Mouse (Mus musculus) lung, embryonic 14.5 days (tissue): ENCODE measurements around the gene Aar2. TPM values are rescaled to one million over a fixed set of nuclear protein-coding genes. Genes with fewer than 3 reads are reported as not detected.
A peak's percentile ranks its signal among the peaks of the same experiment; 100 is the strongest.
"Not testable (repeated sequence)": the region's sequence is repeated elsewhere in the genome, so short reads cannot be mapped to it uniquely, and the experiment has no call there.

ENCODE experiments used
- ATAC-seq: fragments of 200-750 bp; cut with Nextera tagmentation; 2 replicates; pipeline ENCODE4 v1.8.0; 2017; ENCODE audit warnings: mild to moderate bottlenecking, moderate TSS enrichment, moderate library complexity; ENCODE audit not compliant: insufficient read depth
- DNase-seq: peaks from one replicate; pipeline ENCODE4 v3.0.0-alpha.2; 2015
- H3K27ac ChIP-seq: fragments of 300-500 bp; sonication (generic); 2 replicates; pipeline ENCODE4 v1.5.1; 2014; ENCODE audit warnings: low read depth, mild to moderate bottlenecking, moderate library complexity
- H3K27me3 ChIP-seq: fragments of 300-500 bp; sonication (generic); 2 replicates; pipeline ENCODE4 v1.6.1; 2014; ENCODE audit warnings: low read length, control low read depth; ENCODE audit not compliant: insufficient read depth
- H3K36me3 ChIP-seq: fragments of 300-500 bp; sonication (generic); 2 replicates; pipeline ENCODE4 v1.6.1; 2014; ENCODE audit warnings: control low read depth; ENCODE audit not compliant: insufficient read depth
- H3K4me1 ChIP-seq: fragments of 300-500 bp; sonication (generic); 2 replicates; pipeline ENCODE4 v1.6.1; 2014; ENCODE audit warnings: antibody characterized with exemption, control low read depth; ENCODE audit not compliant: insufficient read depth
- H3K4me2 ChIP-seq: fragments of 300-500 bp; sonication (generic); 2 replicates; pipeline ENCODE4 v1.6.1; 2014; ENCODE audit warnings: mild to moderate bottlenecking
- H3K4me3 ChIP-seq: fragments of 300-500 bp; sonication (generic); 2 replicates; pipeline ENCODE4 v1.5.1; 2014; ENCODE audit warnings: low read depth, low read length
- H3K9ac ChIP-seq: fragments of 300-500 bp; sonication (generic); 2 replicates; pipeline ENCODE4 v1.6.1; 2014
- H3K9me3 ChIP-seq: fragments of 300-500 bp; sonication (generic); 2 replicates; pipeline ENCODE4 v1.6.1; 2016; ENCODE audit warnings: low read depth, low read length, control low read depth
- CTCF ChIP-seq: IDR thresholded peaks from 2 replicates; pipeline ENCODE4 v1.5.1; 2016; ENCODE audit warnings: antibody characterized with exemption, low read depth
- WGBS: fragments of 180-500 bp; shearing (Covaris S2); extraction: QIAGEN DNeasy Blood & Tissue Kit; methylation state at CpG from one replicate; pipeline ENCODE4 v1.1.7; 2014; 5-methylcytosine and 5-hydroxymethylcytosine counted together
- polyA plus RNA-seq: library from polyadenylated mRNA; unstranded; fragments of >200 nt; fragmentation: Nextera tagmentation; extraction: Ambion mirVana; gene quantifications from 2 replicates; pipeline ENCODE4 v1.2.1, GENCODE M21; 2014

Aar2 gene
- polyA plus RNA-seq, 1 experiment from 2014 or later: 39.0 TPM

GRCm38 (mm10) chr2:156515565-156516185, 31.7 kb upstream of the Aar2 start:
- no peaks in the 10 kb centered on the region for H3K9me3 ChIP-seq
- peak; percentile 95 for TF ChIP-seq CTCF
- H3K4me2 ChIP-seq: no peak overlapping the region
- H3K27ac ChIP-seq: no peak overlapping the region
- no peak overlapping the region for H3K9ac ChIP-seq
- DNase-seq (peak; percentile 87), ATAC-seq (peak; percentile 49; the same call in 1 of the 2 replicates)
- H3K36me3 ChIP-seq: peaks cover 16% of the 10 kb centered on the region; the same call in 1 of the 2 replicates
- H3K4me3 ChIP-seq: no peak overlapping the region
- no peaks in the 10 kb centered on the region for H3K4me1 ChIP-seq
- 20% methylated on average over 7 of the region's 7 CpGs for WGBS
- no peaks in the 10 kb centered on the region for H3K27me3 ChIP-seq

DNA sequence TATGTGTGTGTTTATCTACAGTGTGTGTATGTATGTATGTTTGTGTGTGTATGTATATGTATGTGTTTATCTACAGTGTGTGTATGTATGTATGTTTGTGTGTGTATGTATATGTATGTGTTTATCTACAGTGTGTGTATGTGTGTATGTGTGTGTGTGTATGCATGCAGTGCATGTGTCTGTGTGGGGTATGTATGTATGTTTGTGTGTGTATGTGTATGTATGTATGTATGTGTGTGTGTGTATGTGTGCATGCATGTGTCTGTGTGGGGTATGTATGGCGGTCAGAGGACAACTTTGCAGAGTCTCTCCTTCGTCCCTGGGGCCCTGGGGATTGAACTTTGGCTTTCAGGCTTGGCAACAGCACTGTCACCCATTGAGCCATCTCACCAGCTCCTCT, 30.7 kb upstream of the Aar2 start:
- not testable (repeated sequence) for H3K27ac ChIP-seq, H3K4me3 ChIP-seq, H3K27me3 ChIP-seq, DNase-seq, H3K4me1 ChIP-seq, H3K9me3 ChIP-seq, H3K4me2 ChIP-seq, H3K9ac ChIP-seq
- ATAC-seq: peak; percentile 80
- H3K36me3 ChIP-seq: peaks cover 16% of the 10 kb centered on the region; the same call in 1 of the 2 replicates
- 70% methylated on average over 2 of the region's 2 CpGs for WGBS

GRCm38 (mm10) chr2:156518306-156518705, 29.1 kb upstream of the Aar2 start:
- H3K4me1 ChIP-seq: no peaks in the 10 kb centered on the region
- TF ChIP-seq CTCF: no peak
- no peak for ATAC-seq
- H3K27me3 ChIP-seq: no peaks in the 10 kb centered on the region
- H3K27ac ChIP-seq: no peak overlapping the region
- H3K9ac ChIP-seq: no peak overlapping the region
- H3K4me3 ChIP-seq: no peak overlapping the region
- 69% methylated on average over 6 of the region's 6 CpGs for WGBS
- peaks cover 26% of the 10 kb centered on the region; the same call in 1 of the 2 replicates for H3K36me3 ChIP-seq
- no peak overlapping the region for H3K4me2 ChIP-seq
- no peaks in the 10 kb centered on the region for H3K9me3 ChIP-seq
- no peak for DNase-seq

DNA sequence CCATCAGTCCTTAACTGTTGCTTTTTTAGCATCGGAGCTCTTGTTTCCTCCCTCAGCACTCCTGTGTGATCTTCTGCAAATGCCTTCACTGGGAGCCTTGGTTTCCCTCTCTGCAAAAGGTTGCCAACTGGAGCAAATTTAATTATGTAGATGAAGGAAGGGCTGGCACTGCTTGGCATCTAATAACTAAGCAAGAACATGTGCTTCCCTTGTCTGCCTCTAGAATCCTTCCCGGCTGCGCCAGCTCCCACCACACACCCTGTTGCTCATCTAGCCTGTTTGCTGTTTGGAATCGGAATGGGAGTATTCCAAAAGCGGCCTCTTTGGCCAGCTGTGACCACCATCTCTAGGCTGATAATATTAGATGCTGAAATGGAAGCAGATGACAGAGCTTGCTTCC, 27.8 kb upstream of the Aar2 start:
- no peak overlapping the region for H3K4me2 ChIP-seq
- no peaks in the 10 kb centered on the region for H3K4me1 ChIP-seq
- DNase-seq (no peak), ATAC-seq (no peak)
- no peak overlapping the region for H3K4me3 ChIP-seq
- no peaks in the 10 kb centered on the region for H3K27me3 ChIP-seq
- no peak overlapping the region for H3K27ac ChIP-seq
- no peak for TF ChIP-seq CTCF
- H3K9ac ChIP-seq: no peak overlapping the region
- WGBS: 85% methylated on average over 5 of the region's 5 CpGs
- H3K36me3 ChIP-seq: peaks cover 21% of the 10 kb centered on the region; the same call in 1 of the 2 replicates
- no peaks in the 10 kb centered on the region for H3K9me3 ChIP-seq

DNA sequence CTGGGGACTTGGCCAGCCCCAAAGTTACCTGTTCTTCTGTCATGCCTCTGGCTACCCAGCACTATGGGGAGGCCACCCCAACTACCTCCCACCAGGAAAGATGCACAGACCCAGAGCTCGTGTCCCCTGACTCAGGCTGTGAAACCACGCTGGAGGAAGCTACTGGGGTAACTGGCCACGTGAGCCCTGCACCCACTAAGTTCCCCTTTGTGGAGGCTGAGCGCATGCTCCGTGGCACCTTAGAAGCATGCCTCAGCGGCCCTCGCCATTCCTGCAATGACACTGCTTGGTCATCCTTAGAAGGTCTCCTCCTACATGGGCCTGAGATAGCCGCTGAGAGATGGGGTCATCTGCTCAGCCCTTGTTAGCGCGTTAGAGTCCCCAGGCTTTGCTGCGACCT, 24.4 kb upstream of the Aar2 start:
- DNase-seq (no peak), ATAC-seq (no peak)
- 86% methylated on average over 11 of the region's 11 CpGs for WGBS
- H3K4me1 ChIP-seq: no peaks in the 10 kb centered on the region
- no peak overlapping the region for H3K4me2 ChIP-seq
- peaks cover 21% of the 10 kb centered on the region; the same call in 1 of the 2 replicates for H3K36me3 ChIP-seq
- no peaks in the 10 kb centered on the region for H3K27me3 ChIP-seq
- H3K9me3 ChIP-seq: no peaks in the 10 kb centered on the region
- H3K27ac ChIP-seq: no peak overlapping the region
- no peak for TF ChIP-seq CTCF
- no peak overlapping the region for H3K4me3 ChIP-seq
- H3K9ac ChIP-seq: no peak overlapping the region

DNA sequence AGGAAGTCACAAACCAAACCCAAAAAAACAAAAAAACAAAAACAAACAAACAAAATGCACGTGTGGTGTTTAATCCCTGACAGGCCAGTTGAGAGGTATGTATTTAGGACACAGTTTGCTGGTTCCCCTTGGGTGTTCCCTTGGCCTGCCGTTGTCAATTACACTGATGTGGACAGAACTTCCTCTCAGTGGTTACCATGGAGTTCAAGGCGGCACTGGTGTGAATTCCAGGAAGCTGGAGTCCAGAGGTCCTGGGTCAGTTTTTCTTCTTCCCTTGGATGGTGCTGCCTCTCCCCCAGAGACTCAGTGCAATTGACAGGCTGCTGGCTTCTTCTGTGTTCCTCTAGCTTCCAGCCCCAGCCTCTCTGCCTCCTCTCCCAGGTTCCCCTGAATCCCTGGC, 23.3 kb upstream of the Aar2 start:
- Histone ChIP-seq H3K4me2 (no peak overlapping the region), H3K4me3 (no peak overlapping the region), H3K36me3 (peaks cover 19% of the 10 kb centered on the region; the same call in 1 of the 2 replicates), H3K9me3 (no peaks in the 10 kb centered on the region), H3K27me3 (no peaks in the 10 kb centered on the region), H3K27ac (no peak overlapping the region), H3K9ac (no peak overlapping the region), H3K4me1 (no peaks in the 10 kb centered on the region)
- no peak for TF ChIP-seq CTCF
- 38% methylated on average over 3 of the region's 3 CpGs for WGBS
- no peak for DNase-seq
- ATAC-seq: no peak

DNA sequence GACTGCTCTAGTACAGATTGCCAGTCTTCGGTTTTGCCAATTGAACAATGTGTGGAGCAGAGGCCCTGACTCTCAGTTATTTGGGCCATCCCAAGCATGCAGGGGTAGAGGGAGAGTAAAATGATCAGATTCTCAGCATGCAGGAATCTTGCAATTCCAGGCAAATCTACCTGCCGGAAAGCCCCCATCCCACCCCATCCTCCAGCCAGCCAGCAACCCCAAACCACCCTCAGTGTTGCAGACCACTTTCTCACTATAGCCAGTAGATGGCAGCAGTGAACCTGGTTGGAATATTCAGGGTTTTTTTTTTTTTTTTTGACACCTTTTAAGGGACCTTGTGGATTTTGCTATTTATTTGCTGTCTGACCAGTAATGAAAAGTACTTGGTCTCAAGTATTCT, 17.7 kb upstream of the Aar2 start:
- ATAC-seq (no peak), DNase-seq (peak; percentile 85)
- H3K4me3 ChIP-seq: no peak overlapping the region
- no peaks in the 10 kb centered on the region for H3K27me3 ChIP-seq
- no peaks in the 10 kb centered on the region for H3K9me3 ChIP-seq
- H3K36me3 ChIP-seq: no peaks in the 10 kb centered on the region
- peak; percentile 75 for TF ChIP-seq CTCF
- H3K9ac ChIP-seq: no peak overlapping the region
- no peak overlapping the region for H3K4me2 ChIP-seq
- 44% methylated on average over 2 of the region's 2 CpGs for WGBS
- H3K27ac ChIP-seq: no peak overlapping the region
- H3K4me1 ChIP-seq: no peaks in the 10 kb centered on the region
